Mouse (Mus musculus) brown adipose tissue, adult 24 weeks (tissue): ENCODE results near the gene Col4a1. TPM values are rescaled to one million over a fixed set of nuclear protein-coding genes. Genes with fewer than 3 reads are reported as not detected.
A peak's percentile ranks its signal among the peaks of the same experiment; 100 is the strongest.

Source experiments
- H3K27ac ChIP-seq: fragments of 200-500 bp; replicated peaks from 2 replicates; pipeline ENCODE4 v1.5.1; 2012; ENCODE audit warnings: low read depth, mild to moderate bottlenecking, low read length
- H3K4me1 ChIP-seq: fragments of 200-500 bp; 2 replicates; pipeline ENCODE4 v1.6.1; 2012; ENCODE audit warnings: low read length, mixed read lengths; ENCODE audit not compliant: control insufficient read depth, insufficient read depth, insufficient read length
- H3K4me3 ChIP-seq: fragments of 200-500 bp; 2 replicates; pipeline ENCODE4 v1.5.1; 2012; ENCODE audit warnings: low read depth, mild to moderate bottlenecking, low read length, moderate library complexity; ENCODE audit not compliant: insufficient read depth
- polyA plus RNA-seq: library from polyadenylated mRNA; stranded (reverse); fragments of >200 nt; gene quantifications from 2 replicates; pipeline ENCODE4 v1.2.4, GENCODE M21; 2012; ENCODE audit not compliant: missing spikeins, insufficient read depth, insufficient read length

The Col4a1 gene
- 142 and 186 TPM in 2 replicates for polyA plus RNA-seq

- Histone ChIP-seq H3K4me3 (peak within 1 kb of the TSS; percentile 83), H3K27ac (peak within 1 kb of the TSS; percentile 97), H3K4me1 (peaks cover 33% of the 10 kb centered on the region)
These were observed at the start of gene Col4a1, which contains the start of gene Col4a2 for GRCm38 (mm10) chr8:11312349-11313175. Gene Col4a1, minus strand, starts transcription at chr8:11312826. Gene Col4a2, plus strand, starts transcription at chr8:11312805.

GRCm38 (mm10) chr8:11361546-11362277, 49.1 kb upstream of the Col4a1 start:
- Histone ChIP-seq H3K27ac (peak overlapping the region; percentile 61), H3K4me1 (peaks cover 47% of the 10 kb centered on the region), H3K4me3 (no peak overlapping the region)

GRCm38 (mm10) chr8:11359846-11360245, 47.2 kb upstream of the Col4a1 start:
- Histone ChIP-seq H3K4me3 (no peak overlapping the region), H3K27ac (peak overlapping the region; percentile 31), H3K4me1 (peaks cover 42% of the 10 kb centered on the region)

- Histone ChIP-seq H3K4me1 (peaks cover 30% of the 10 kb centered on the region), H3K27ac (peak overlapping the region; percentile 44), H3K4me3 (no peak overlapping the region)
These were observed 45.4 kb upstream of the Col4a1 start for GRCm38 (mm10) chr8:11357921-11358436.

- H3K27ac ChIP-seq: peak overlapping the region; percentile 49
- no peak overlapping the region for H3K4me3 ChIP-seq
- H3K4me1 ChIP-seq: peaks cover 22% of the 10 kb centered on the region
These were observed 44.1 kb upstream of the Col4a1 start for GRCm38 (mm10) chr8:11356776-11357175.

- 0 out of 2 replicates have a peak overlapping the region, but pooled peaks have one; percentile 23 for H3K27ac ChIP-seq
- no peak overlapping the region for H3K4me3 ChIP-seq
- peaks cover 26% of the 10 kb centered on the region for H3K4me1 ChIP-seq
These were observed 43.3 kb upstream of the Col4a1 start for GRCm38 (mm10) chr8:11355900-11356299.

GRCm38 (mm10) chr8:11354800-11355451, 42.3 kb upstream of the Col4a1 start:
- H3K4me1 ChIP-seq: peaks cover 29% of the 10 kb centered on the region
- H3K27ac ChIP-seq: no peak overlapping the region
- H3K4me3 ChIP-seq: no peak overlapping the region

- Histone ChIP-seq H3K27ac (0 out of 2 replicates have a peak overlapping the region, but pooled peaks have one; percentile 38), H3K4me1 (peaks cover 40% of the 10 kb centered on the region), H3K4me3 (no peak overlapping the region)
These were observed 39.9 kb upstream of the Col4a1 start for GRCm38 (mm10) chr8:11352514-11352913.

GRCm38 (mm10) chr8:11351355-11351754, 38.7 kb upstream of the Col4a1 start:
- Histone ChIP-seq H3K4me3 (no peak overlapping the region), H3K27ac (peak overlapping the region; percentile 87), H3K4me1 (peaks cover 51% of the 10 kb centered on the region)

GRCm38 (mm10) chr8:11348622-11349021, 36.0 kb upstream of the Col4a1 start:
- Histone ChIP-seq H3K27ac (peak overlapping the region; percentile 48), H3K4me1 (peaks cover 64% of the 10 kb centered on the region), H3K4me3 (no peak overlapping the region)

GRCm38 (mm10) chr8:11347699-11348098, 35.1 kb upstream of the Col4a1 start:
- H3K27ac ChIP-seq: peak overlapping the region; percentile 73
- no peak overlapping the region for H3K4me3 ChIP-seq
- H3K4me1 ChIP-seq: peaks cover 64% of the 10 kb centered on the region

- Histone ChIP-seq H3K4me3 (no peak overlapping the region), H3K4me1 (peaks cover 72% of the 10 kb centered on the region), H3K27ac (peak overlapping the region; percentile 73; the same call in 1 of the 2 replicates)
These were observed 33.6 kb upstream of the Col4a1 start for GRCm38 (mm10) chr8:11346225-11346624.

- Histone ChIP-seq H3K4me1 (peaks cover 70% of the 10 kb centered on the region), H3K4me3 (no peak overlapping the region), H3K27ac (peak overlapping the region; percentile 28; the same call in 1 of the 2 replicates)
These were observed 31.8 kb upstream of the Col4a1 start for GRCm38 (mm10) chr8:11344459-11344858.

- Histone ChIP-seq H3K27ac (peak overlapping the region; percentile 90), H3K4me1 (peaks cover 68% of the 10 kb centered on the region), H3K4me3 (no peak overlapping the region)
These were observed 28.5 kb upstream of the Col4a1 start for GRCm38 (mm10) chr8:11341111-11341566.
